Mouse (Mus musculus): Measurements from ENCODE around the gene Shbg.

The Shbg gene

DNA sequence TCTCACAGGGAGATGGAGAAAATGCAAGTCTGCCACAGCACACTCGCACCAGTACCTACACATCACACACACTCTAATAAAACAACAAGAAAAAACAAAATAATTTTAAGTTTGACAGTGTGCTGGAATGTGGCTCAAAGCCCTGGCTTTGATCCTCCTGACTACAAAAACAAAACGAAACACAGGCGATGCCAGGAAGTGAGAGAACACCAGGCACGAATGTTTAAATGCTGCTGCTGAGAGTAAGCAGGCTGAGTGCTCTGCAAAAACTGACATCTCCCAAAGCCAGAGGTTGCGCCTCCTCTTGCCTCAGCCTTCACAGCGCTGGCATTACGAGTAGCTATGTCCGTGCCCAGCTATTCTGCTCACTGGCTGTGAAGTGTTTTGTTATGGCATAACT is 52.6 kb downstream of the Shbg start:
- CTCF ChIA-PET = no interaction called here

Data from spleen, embryonic (tissue).